Mouse (Mus musculus) heart, postnatal 10 days (tissue): ENCODE results near the gene Ccdc177. TPM values are rescaled to one million over a fixed set of nuclear protein-coding genes. Genes with fewer than 3 reads are reported as not detected.
A peak's percentile ranks its signal among the peaks of the same experiment; 100 is the strongest.
"Not testable (repeated sequence)": the region's sequence is repeated elsewhere in the genome, so short reads cannot be mapped to it uniquely, and the experiment has no call there.

Experiments used
- DNase-seq, 2 experiments: peaks; one replicate each; pipeline ENCODE4 v3.0.0; 2021
- intact Hi-C: fragments of 180-260 bp; cut with DNase I; formaldehyde crosslinking; loops from one replicate; pipeline ENCODE4 v1.15.1; 2025
- total RNA-seq, 2 experiments: library from RNA; stranded (reverse); gene quantifications; 2 replicates each; pipeline ENCODE4 v1.2.3; 2021

The Ccdc177 gene
- total RNA-seq: under 1 TPM; 0.10 to 0.12 TPM

- peak; percentile 76 to 86 for DNase-seq
- intact Hi-C loops: loop anchor here (1.0 kb wide), 1 partner anchor 30 kb away; no protein-coding TSS in a partner anchor
Observed at GRCm38 (mm10) chr12:80760396-80760801, at the start of gene Ccdc177. Gene Ccdc177, minus strand, starts transcription at chr12:80760687.

- DNase-seq: no peak
- intact Hi-C loops: no loop called here
Observed at GRCm38 (mm10) chr12:80810005-80810404, 49.5 kb upstream of the Ccdc177 start.

DNA sequence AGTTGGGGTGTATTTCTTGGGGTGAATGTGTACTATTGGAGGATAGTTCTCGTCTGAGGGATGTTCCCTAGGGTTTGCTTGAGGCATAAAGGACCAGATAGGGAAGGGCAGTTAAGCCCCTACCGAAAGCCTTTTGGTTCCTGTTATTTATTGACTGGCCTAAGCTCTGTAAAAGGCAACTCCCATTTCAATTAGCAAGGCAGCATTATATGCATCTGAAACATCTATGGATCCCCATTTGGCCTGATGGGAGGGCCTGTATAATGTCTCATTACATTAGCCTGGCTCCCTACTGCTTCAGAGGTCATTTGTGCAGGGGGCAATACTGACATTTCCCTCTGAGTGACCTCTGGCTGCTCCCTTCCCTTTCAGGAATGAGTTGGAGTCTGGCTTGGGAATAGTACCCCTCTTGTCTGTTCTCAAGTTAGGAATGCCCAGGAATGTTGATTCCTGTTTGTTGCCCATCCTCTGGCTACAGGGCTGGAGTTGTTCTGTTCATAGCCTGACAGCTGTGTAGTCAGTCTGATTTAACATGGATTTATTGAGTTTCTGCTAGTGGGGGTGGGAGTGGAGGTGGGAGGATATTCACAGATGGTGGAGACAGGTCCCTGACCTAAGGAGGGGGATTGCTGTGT lies 47.1 kb upstream of the Ccdc177 start:
- intact Hi-C loops: no loop called here

DNA sequence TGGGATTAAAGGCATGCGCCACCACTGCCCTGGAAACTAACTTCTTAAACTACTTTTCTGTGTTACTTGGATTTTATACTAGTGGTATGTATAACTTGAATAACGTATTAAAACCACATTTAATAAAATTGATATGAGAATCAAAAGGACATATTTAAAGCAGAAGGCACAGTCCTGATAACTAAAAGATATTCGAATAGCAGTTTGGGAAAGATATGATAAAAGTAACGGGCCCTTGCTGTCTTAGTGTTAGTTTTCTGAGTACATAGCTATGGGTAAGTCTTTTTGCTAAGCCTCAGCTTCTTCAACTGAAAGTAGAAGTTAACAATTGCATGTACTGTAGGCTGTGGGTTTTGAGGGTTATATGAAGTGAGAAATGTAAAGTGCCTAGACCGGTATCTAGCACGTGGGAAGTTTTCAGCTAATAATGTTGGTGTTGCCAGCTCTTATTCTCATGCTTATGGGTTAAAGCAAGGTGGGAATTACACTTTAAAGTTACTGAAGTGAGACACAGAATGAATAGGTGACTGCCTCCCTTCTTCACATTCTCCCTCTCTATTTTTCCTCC lies 44.5 kb upstream of the Ccdc177 start:
- intact Hi-C loops: no loop called here
- DNase-seq: no peak

More for the DNA sequence above, 47.1 kb upstream of the Ccdc177 start:
- no peak for DNase-seq

DNA sequence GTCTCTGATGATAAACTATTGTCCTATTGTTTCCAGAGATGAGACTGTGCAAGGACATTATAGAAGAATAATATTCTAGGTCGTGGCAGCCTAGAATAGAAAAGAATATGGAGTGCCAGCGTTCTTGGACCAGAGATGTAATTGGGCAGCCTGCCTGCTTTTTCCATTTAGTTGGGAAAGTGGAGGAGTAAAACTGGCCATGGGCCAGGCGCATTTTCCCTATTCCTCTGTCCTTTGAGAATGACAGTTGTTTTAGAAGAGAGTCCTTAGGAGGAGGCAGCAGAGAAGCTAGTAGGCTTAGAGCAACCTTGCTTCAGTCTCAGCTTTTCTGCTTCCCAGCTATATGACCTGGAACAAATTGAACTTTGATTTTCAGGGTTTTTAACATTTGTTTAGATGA lies 43.4 kb upstream of the Ccdc177 start:
- peak; percentile 62 to 63 for DNase-seq
- intact Hi-C loops: no loop called here

GRCm38 (mm10) chr12:80801443-80801842 lies 41.0 kb upstream of the Ccdc177 start:
- DNase-seq: no peak
- intact Hi-C loops: no loop called here

- no peak for DNase-seq
- intact Hi-C loops: no loop called here
Observed at GRCm38 (mm10) chr12:80800156-80800555, 39.7 kb upstream of the Ccdc177 start.

DNA sequence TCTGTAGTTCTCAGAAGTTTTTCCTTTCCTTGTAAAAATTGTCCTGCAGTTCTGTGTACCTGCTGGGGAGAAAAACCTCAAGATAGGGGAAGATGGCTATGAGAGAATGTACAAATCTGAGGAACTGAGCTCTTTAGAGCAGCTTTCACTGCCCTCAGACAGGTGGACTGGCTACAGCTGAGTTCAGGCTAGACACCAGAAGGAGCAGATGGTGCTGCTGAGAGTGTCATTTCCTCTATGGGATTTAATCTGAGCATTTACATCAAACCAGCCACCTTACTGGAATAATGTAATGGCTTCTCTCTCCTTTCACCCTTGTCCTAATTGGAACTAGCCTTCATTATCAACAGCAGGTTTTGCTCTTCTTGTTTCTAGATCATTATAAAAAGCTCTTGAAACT lies 37.8 kb upstream of the Ccdc177 start:
- no peak for DNase-seq
- intact Hi-C loops: no loop called here

- DNase-seq: no peak
- intact Hi-C loops: loop anchor here (5.0 kb wide), 1 partner anchor 32 kb away; no protein-coding TSS in a partner anchor
Observed at GRCm38 (mm10) chr12:80794935-80795785, 34.7 kb upstream of the Ccdc177 start.

DNA sequence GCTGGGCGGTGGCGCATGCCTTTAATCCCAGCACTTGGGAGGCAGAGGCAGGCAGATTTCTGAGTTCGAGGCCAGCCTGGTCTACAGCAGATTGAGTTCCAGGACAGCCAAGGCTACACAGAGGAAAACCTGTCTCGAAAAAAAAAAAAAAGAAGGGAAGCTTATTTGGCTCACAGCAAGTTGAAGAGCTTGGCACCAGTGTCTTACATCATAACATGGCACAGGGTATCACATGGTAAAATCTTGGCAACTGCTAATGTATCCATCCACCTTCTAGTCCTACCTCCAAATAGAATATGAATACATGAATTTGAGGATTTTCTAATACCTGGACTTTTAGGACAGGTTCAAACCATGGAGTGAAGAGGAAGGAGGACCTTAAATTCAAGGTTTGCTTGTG lies 34.0 kb upstream of the Ccdc177 start:
- no peak for DNase-seq
- intact Hi-C loops: loop anchor here (5.0 kb wide), 1 partner anchor 33 kb away; no protein-coding TSS in a partner anchor

DNA sequence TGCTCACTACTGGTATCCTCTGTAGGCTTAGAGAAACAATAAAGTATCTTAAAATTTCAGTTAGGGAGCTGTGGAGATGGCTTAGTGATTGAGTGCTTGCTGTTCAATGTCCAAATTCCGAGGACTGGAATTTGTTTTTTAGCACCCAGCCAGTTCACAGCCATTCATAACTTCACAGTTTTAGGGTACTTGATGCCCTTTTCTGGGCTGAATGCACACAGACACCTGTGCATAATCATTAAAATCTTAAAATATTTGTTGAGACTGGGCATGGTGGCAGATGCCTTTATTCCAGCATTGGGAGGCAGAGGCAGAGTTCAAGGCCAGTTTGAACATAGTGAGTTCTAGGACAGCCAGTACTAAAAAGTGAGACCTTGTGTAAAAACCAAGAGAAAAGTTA lies 33.0 kb upstream of the Ccdc177 start:
- DNase-seq: no peak
- intact Hi-C loops: loop anchor here (5.0 kb wide), 1 partner anchor 34 kb away; no protein-coding TSS in a partner anchor

GRCm38 (mm10) chr12:80792867-80793266 lies 32.4 kb upstream of the Ccdc177 start:
- peak in 1 of 2 experiments; percentile 48 for DNase-seq

GRCm38 (mm10) chr12:80791571-80792444 lies 31.3 kb upstream of the Ccdc177 start:
- DNase-seq: peak; percentile 50 to 57
- intact Hi-C loops: loop anchor here (5.0 kb wide), 1 partner anchor 35 kb away; no protein-coding TSS in a partner anchor

More at GRCm38 (mm10) chr12:80792867-80793266, 32.4 kb upstream of the Ccdc177 start:
- intact Hi-C loops: loop anchor here (5.0 kb wide), 1 partner anchor 34 kb away; no protein-coding TSS in a partner anchor

DNA sequence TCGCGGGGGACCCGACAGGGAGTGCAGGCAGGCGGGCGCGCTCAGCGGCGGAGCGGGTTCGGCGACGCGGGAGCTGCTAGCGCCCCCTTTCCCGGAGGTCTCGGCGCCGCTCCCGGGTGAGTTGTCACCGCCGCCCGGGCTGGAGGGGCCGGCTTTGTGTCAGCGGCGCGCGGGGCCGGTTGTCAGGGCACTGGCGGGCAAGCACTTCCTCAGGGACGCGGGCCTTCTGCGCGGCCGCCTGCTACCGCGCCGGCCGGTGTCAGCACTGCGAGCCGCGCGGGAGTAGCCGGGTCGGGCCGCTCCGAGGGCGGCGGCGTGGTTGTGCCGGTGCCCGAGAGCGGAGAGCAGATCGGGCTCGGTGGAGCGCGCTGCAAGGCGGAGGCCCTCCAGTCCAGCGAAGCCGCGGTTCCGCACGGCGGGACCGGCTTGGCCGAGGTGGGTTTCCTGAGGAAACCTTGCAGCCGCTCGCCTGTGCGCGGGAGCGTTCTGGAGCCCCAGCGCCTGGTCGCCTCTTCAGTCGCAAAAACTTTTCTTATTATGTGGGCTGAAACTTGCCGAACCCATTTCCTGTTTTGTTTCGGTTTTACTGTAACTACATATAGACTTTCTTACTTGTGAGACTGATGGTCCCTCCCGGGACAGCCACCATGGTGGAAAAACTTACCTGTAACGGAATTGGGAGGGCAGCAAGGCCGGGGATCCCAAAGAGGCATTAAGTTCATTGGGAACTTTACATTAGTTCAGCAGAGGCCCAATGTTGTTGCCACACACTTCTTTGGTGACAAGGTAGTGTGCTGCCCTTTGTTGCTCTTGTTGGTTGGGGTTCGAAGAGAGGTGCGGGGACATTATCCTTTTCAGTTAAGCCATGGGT lies 30.4 kb upstream of the Ccdc177 start:
- intact Hi-C loops: loop anchor here (5.0 kb wide), 1 partner anchor 36 kb away; no protein-coding TSS in a partner anchor
- peak in 1 of 2 experiments; percentile 55 for DNase-seq

DNA sequence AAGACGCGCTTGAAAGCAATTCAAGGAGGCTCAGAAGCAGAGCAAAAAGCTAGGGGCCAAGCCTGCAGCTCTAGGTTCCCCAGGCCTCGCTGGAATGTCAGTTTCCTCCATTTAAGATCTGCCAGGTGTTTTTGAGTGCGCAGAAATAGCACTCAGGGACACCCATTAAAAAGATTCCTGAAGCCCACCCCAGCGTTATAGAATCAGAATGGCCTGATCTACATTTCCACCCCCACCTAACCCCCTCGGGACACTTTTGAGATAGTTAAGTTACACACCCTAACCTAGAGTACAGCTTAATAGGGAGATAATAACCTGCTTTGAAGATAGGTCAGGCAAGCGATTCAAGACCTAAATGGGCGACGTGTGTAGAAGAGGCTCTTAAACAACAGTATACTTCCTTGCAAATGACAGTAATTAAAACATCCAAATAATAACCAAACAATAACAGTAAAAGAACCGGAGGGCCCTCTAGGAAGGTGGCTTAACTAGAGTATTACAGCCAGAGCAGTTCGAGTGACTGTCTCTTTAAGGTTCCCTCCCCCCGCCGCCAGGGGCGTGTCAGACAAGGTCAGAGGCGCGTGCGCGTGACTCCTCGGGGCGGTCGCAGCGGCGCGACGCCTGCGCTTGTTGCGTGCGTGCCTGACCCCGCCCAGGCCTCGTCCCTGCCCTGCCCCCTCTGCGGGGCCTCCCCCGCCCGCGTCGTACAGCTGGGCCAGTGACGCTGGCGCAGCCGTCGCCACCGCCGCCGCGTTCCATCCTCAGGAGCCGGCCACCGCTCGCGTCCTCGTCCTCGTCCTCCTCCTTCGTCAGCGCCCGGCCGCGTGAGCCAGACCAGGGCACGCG lies 29.6 kb upstream of the Ccdc177 start, which contains the start of gene Susd6:
Gene Susd6, plus strand, starts transcription at position 662 of the 846 bp plus-strand sequence.
- intact Hi-C loops: loop anchor here (5.0 to 10.0 kb wide), 2 partner anchors 37 to 395 kb away; no protein-coding TSS in a partner anchor
- DNase-seq: peak; percentile 99

DNA sequence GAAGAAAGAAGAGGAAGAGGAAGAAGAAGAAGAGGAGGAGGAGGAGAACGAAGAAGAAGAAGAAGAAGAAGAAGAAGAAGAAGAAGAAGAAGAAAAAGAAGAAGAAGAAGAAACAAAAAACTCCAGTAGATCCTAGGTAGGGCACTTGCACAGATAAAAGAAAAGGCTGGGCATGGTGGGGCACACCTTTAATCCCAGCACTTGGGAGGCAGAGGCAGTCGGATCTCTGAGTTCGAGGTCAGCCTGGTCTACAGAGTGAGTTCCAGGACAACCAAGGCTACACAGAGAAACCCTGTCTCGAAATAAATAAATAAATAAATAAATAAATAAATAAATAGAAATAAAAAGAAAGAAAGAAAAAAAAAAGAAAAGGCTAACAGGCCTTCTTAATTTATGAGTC lies 28.8 kb upstream of the Ccdc177 start:
- not testable (repeated sequence) for DNase-seq
- intact Hi-C loops: loop anchor here (10.0 kb wide), 1 partner anchor 396 kb away; no protein-coding TSS in a partner anchor

DNA sequence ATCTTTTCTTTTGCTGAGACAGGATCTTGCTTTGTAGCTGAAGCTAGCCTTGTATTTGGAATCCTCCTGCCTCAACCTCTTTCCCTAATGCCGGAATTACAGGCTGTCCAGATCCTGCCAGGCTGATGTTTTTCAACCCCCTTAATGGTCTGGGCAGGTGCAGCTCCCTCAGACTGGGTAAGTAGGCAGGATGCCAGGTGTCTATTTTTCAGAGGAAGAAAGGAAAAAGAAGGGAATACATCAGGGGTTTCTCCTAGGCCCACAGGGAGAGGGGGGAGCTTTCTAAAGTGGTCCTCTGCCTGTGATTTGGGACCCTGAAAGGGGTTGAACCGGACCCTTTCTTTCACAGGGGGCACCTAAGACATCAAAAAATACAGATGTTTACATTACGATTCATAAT lies 27.7 kb upstream of the Ccdc177 start:
- DNase-seq: no peak

GRCm38 (mm10) chr12:80787604-80788003 lies 27.1 kb upstream of the Ccdc177 start:
- intact Hi-C loops: loop anchor here (10.0 kb wide), 1 partner anchor 397 kb away; no protein-coding TSS in a partner anchor
- no peak for DNase-seq

More for the DNA sequence above, 27.7 kb upstream of the Ccdc177 start:
- intact Hi-C loops: loop anchor here (10.0 kb wide), 1 partner anchor 397 kb away; no protein-coding TSS in a partner anchor
